Mouse (Mus musculus) sigmoid colon, adult 10 weeks (tissue): ENCODE data around the gene Izumo3. TPM values are rescaled to one million over a fixed set of nuclear protein-coding genes. Genes with fewer than 3 reads are reported as not detected.

Source experiments
- polyA plus RNA-seq: library from polyadenylated mRNA; stranded (reverse); fragments of 350-450 nt; fragmentation: Illumina TruSeq; extraction: RNeasy Lipid Tissue Mini Kit (QIAGEN cat#74804); gene quantifications from one replicate; pipeline ENCODE4 v1.2.3, GENCODE M21; 2014; ENCODE audit warnings: low read depth, low replicate concordance

Izumo3 gene
- polyA plus RNA-seq = not detected

GRCm38 (mm10) chr4:92147134-92147533 lies at the start of gene Izumo3:
Gene Izumo3, minus strand, starts transcription at chr4:92147234.

GRCm38 (mm10) chr4:92191649-92192048 lies 44.6 kb upstream of the Izumo3 start, which contains the start of gene Gm12666:
Gene Gm12666, minus strand, starts transcription at chr4:92191749.

Other genes with a start within 250 kb of the Izumo3 start
- not detected for gene Gm12666, start 44.5 kb upstream of the Izumo3 start, polyA plus RNA-seq